Mouse (Mus musculus): Measurements from ENCODE around the gene Tnfsfm13. TPM values are rescaled to one million over a fixed set of nuclear protein-coding genes. Genes with fewer than 3 reads are reported as not detected.

Tnfsfm13 gene
- polyA plus RNA-seq, 1 experiment from 2014 or later = 6.8 TPM

- no peaks in the 10 kb centered on the region for H3K27me3 ChIP-seq (ENCODE audit: control insufficient read depth, insufficient read depth, low read length)
- peak overlapping the region; percentile 92 for H3K4me2 ChIP-seq (ENCODE audit: low read length)
- 0 out of 4 replicates have a peak overlapping the region, but pooled peaks of 1 of the 2 experiments have one; percentile 1 for H3K27ac ChIP-seq (replicated peaks in 1 of 2; ENCODE audit: control insufficient read depth in 1 of 2, insufficient read depth in 1 of 2, low read depth in 2 of 2, low read length in 2 of 2)
- H3K9me3 ChIP-seq (ENCODE audit: control insufficient read depth, low read length) = no peaks in the 10 kb centered on the region
- H3K9ac ChIP-seq (ENCODE audit: low read length) = peak overlapping the region; percentile 79; the same call in 1 of the 2 replicates
- ATAC-seq (ENCODE audit: insufficient number of reproducible peaks, insufficient read depth, low FRiP score, low read depth) = no peak
- H3K4me3 ChIP-seq (ENCODE audit: control insufficient read depth in 1 of 2, insufficient read depth in 1 of 2, low read depth in 1 of 2, low read length in 2 of 2) = peak overlapping the region in 1 of 2 experiments; percentile 56; a peak in 2 of 4 replicates
- 88% methylated on average over 29 of the region's 30 CpGs for WGBS
- peaks cover 3 to 19% of the 10 kb centered on the region in 2 experiments for H3K4me1 ChIP-seq (ENCODE audit: control insufficient read depth in 2 of 2, insufficient read depth in 2 of 2, low read length in 2 of 2)
- peaks cover 51% of the 10 kb centered on the region for H3K36me3 ChIP-seq (ENCODE audit: control insufficient read depth, insufficient read depth, low read length)
Measured at GRCm38 (mm10) chr11:69680136-69680855, 15.6 kb downstream of the Tnfsfm13 start.

- Histone ChIP-seq H3K27me3 (ENCODE audit: control insufficient read depth, insufficient read depth, low read length) (no peaks in the 10 kb centered on the region), H3K36me3 (ENCODE audit: control insufficient read depth, insufficient read depth, low read length) (peaks cover 63% of the 10 kb centered on the region)
Measured at GRCm38 (mm10) chr11:69679144-69679543, 16.8 kb downstream of the Tnfsfm13 start.

GRCm38 (mm10) chr11:69672211-69672706, 23.6 kb downstream of the Tnfsfm13 start, which contains the start of gene Eif4a1:
Gene Eif4a1, minus strand, starts transcription at chr11:69672423.
- Histone ChIP-seq H3K4me2 (ENCODE audit: low read length) (peak within 1 kb of the TSS; percentile 82), H3K9me3 (ENCODE audit: control insufficient read depth, low read length) (no peaks in the 10 kb centered on the region), H3K27me3 (ENCODE audit: control insufficient read depth, insufficient read depth, low read length) (no peaks in the 10 kb centered on the region), H3K9ac (ENCODE audit: low read length) (peak within 1 kb of the TSS; percentile 100), H3K27ac (replicated peaks in 1 of 2; ENCODE audit: control insufficient read depth in 1 of 2, insufficient read depth in 1 of 2, low read depth in 2 of 2, low read length in 2 of 2) (peak within 1 kb of the TSS; percentile 89 to 98), H3K36me3 (ENCODE audit: control insufficient read depth, insufficient read depth, low read length) (peaks cover 79% of the 10 kb centered on the region), H3K4me1 (ENCODE audit: control insufficient read depth in 2 of 2, insufficient read depth in 2 of 2, low read length in 2 of 2) (peaks cover 2 to 15% of the 10 kb centered on the region in 2 experiments; a peak in 3 of 4 replicates), H3K4me3 (ENCODE audit: control insufficient read depth in 1 of 2, insufficient read depth in 1 of 2, low read depth in 1 of 2, low read length in 2 of 2) (peak within 1 kb of the TSS; percentile 83 to 100)
- under 1% methylated on average over 36 of the region's 36 CpGs for WGBS
- peak; percentile 97 for ATAC-seq (ENCODE audit: insufficient number of reproducible peaks, insufficient read depth, low FRiP score, low read depth)

More at GRCm38 (mm10) chr11:69679144-69679543, 16.8 kb downstream of the Tnfsfm13 start:
- no peak overlapping the region for H3K4me3 ChIP-seq (ENCODE audit: control insufficient read depth in 1 of 2, insufficient read depth in 1 of 2, low read depth in 1 of 2, low read length in 2 of 2)
- no peak overlapping the region for H3K9ac ChIP-seq (ENCODE audit: low read length)
- H3K4me1 ChIP-seq (ENCODE audit: control insufficient read depth in 2 of 2, insufficient read depth in 2 of 2, low read length in 2 of 2) = peaks cover 0 to 18% of the 10 kb centered on the region in 2 experiments; a peak in 3 of 4 replicates
- 92% methylated on average over 2 of the region's 2 CpGs for WGBS
- no peaks in the 10 kb centered on the region for H3K9me3 ChIP-seq (ENCODE audit: control insufficient read depth, low read length)
- no peak overlapping the region for H3K27ac ChIP-seq (replicated peaks in 1 of 2; ENCODE audit: control insufficient read depth in 1 of 2, insufficient read depth in 1 of 2, low read depth in 2 of 2, low read length in 2 of 2)
- ATAC-seq (ENCODE audit: insufficient number of reproducible peaks, insufficient read depth, low FRiP score, low read depth) = no peak
- no peak overlapping the region for H3K4me2 ChIP-seq (ENCODE audit: low read length)

- peak overlapping the region; percentile 82 for H3K4me2 ChIP-seq (ENCODE audit: low read length)
- H3K9me3 ChIP-seq (ENCODE audit: control insufficient read depth, low read length) = no peaks in the 10 kb centered on the region
- peaks cover 79% of the 10 kb centered on the region for H3K36me3 ChIP-seq (ENCODE audit: control insufficient read depth, insufficient read depth, low read length)
- H3K4me1 ChIP-seq (ENCODE audit: control insufficient read depth in 2 of 2, insufficient read depth in 2 of 2, low read length in 2 of 2) = peaks cover 2 to 15% of the 10 kb centered on the region in 2 experiments; a peak in 3 of 4 replicates
- no peaks in the 10 kb centered on the region for H3K27me3 ChIP-seq (ENCODE audit: control insufficient read depth, insufficient read depth, low read length)
- H3K4me3 ChIP-seq (ENCODE audit: control insufficient read depth in 1 of 2, insufficient read depth in 1 of 2, low read depth in 1 of 2, low read length in 2 of 2) = peak overlapping the region; percentile 83 to 100
- H3K27ac ChIP-seq (replicated peaks in 1 of 2; ENCODE audit: control insufficient read depth in 1 of 2, insufficient read depth in 1 of 2, low read depth in 2 of 2, low read length in 2 of 2) = peak overlapping the region; percentile 89 to 98
- peak; percentile 14; the same call in 1 of the 2 replicates for ATAC-seq (ENCODE audit: insufficient number of reproducible peaks, insufficient read depth, low FRiP score, low read depth)
- under 1% methylated on average over 43 of the region's 43 CpGs for WGBS
- H3K9ac ChIP-seq (ENCODE audit: low read length) = peak overlapping the region; percentile 100
Measured at GRCm38 (mm10) chr11:69671726-69672124, 24.2 kb downstream of the Tnfsfm13 start.

GRCm38 (mm10) chr11:69670786-69671725, 24.8 kb downstream of the Tnfsfm13 start:
- Histone ChIP-seq H3K4me1 (ENCODE audit: control insufficient read depth in 2 of 2, insufficient read depth in 2 of 2, low read length in 2 of 2) (peaks cover 2 to 15% of the 10 kb centered on the region in 2 experiments; a peak in 3 of 4 replicates), H3K9ac (ENCODE audit: low read length) (peak overlapping the region; percentile 100), H3K4me3 (ENCODE audit: control insufficient read depth in 1 of 2, insufficient read depth in 1 of 2, low read depth in 1 of 2, low read length in 2 of 2) (peak overlapping the region; percentile 83 to 100), H3K36me3 (ENCODE audit: control insufficient read depth, insufficient read depth, low read length) (peaks cover 79% of the 10 kb centered on the region), H3K27ac (replicated peaks in 1 of 2; ENCODE audit: control insufficient read depth in 1 of 2, insufficient read depth in 1 of 2, low read depth in 2 of 2, low read length in 2 of 2) (peak overlapping the region; percentile 89 to 98), H3K4me2 (ENCODE audit: low read length) (peak overlapping the region; percentile 82), H3K27me3 (ENCODE audit: control insufficient read depth, insufficient read depth, low read length) (no peaks in the 10 kb centered on the region), H3K9me3 (ENCODE audit: control insufficient read depth, low read length) (no peaks in the 10 kb centered on the region)
- WGBS = under 1% methylated on average over 61 of the region's 61 CpGs
- ATAC-seq (ENCODE audit: insufficient number of reproducible peaks, insufficient read depth, low FRiP score, low read depth) = peak; percentile 75

- ATAC-seq (ENCODE audit: insufficient number of reproducible peaks, insufficient read depth, low FRiP score, low read depth) = no peak
- Histone ChIP-seq H3K4me2 (ENCODE audit: low read length) (no peak overlapping the region), H3K9ac (ENCODE audit: low read length) (no peak overlapping the region), H3K27ac (replicated peaks in 1 of 2; ENCODE audit: control insufficient read depth in 1 of 2, insufficient read depth in 1 of 2, low read depth in 2 of 2, low read length in 2 of 2) (no peak overlapping the region), H3K36me3 (ENCODE audit: control insufficient read depth, insufficient read depth, low read length) (peaks cover 76% of the 10 kb centered on the region), H3K27me3 (ENCODE audit: control insufficient read depth, insufficient read depth, low read length) (no peaks in the 10 kb centered on the region), H3K4me3 (ENCODE audit: control insufficient read depth in 1 of 2, insufficient read depth in 1 of 2, low read depth in 1 of 2, low read length in 2 of 2) (no peak overlapping the region), H3K9me3 (ENCODE audit: control insufficient read depth, low read length) (no peaks in the 10 kb centered on the region), H3K4me1 (ENCODE audit: control insufficient read depth in 2 of 2, insufficient read depth in 2 of 2, low read length in 2 of 2) (peaks cover 6 to 24% of the 10 kb centered on the region in 2 experiments)
- WGBS = 90% methylated on average over 3 of the region's 3 CpGs
Measured at GRCm38 (mm10) chr11:69666665-69667005, 29.3 kb downstream of the Tnfsfm13 start.

Measured in heart, embryonic 14.5 days (tissue).